Mouse (Mus musculus) neural tube, embryonic 10.5 days (tissue): Measurements from ENCODE around the gene Morc3.

ENCODE experiments used
- DNase-seq: peaks from one replicate; pipeline ENCODE4 v3.0.0-alpha.2; 2017; ENCODE audit warnings: low spot score; ENCODE audit errors: extremely low spot score

Morc3 gene

GRCm38 (mm10) chr16:93918679-93919060 lies 86.7 kb downstream of the Morc3 start:
- DNase-seq, result no peak

GRCm38 (mm10) chr16:93919189-93919588 lies 87.3 kb downstream of the Morc3 start:
- no peak for DNase-seq

GRCm38 (mm10) chr16:93920673-93921072 lies 88.8 kb downstream of the Morc3 start:
- no peak for DNase-seq

GRCm38 (mm10) chr16:93922835-93923389 lies 91.0 kb downstream of the Morc3 start:
- no peak for DNase-seq

GRCm38 (mm10) chr16:93923788-93924187 lies 91.9 kb downstream of the Morc3 start:
- no peak for DNase-seq
